Mouse (Mus musculus): Measurements from ENCODE around the gene Syn2.

Gene Syn2

DNA sequence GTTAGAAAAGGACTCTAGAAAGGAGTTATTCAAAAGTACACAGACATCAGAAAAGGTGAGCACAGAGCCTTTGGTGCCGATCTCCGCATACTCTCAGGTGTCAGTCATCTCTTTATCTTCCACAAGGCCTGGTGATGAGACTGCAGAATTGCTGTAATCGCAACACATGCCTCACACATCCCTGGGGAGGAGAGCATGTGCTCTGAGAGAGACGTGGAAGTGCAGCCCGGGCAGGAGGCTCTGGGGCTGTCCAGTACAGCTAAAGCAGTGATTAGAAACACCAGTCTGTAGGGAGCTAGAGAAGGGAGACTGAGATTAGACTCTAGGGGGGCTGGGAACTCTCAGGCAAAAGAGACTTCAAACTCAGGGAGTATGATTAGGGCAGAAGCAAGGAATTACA is 155.9 kb downstream of the Syn2 start:
- DNase-seq (ENCODE audit: low read depth, low spot score): no peak

DNA sequence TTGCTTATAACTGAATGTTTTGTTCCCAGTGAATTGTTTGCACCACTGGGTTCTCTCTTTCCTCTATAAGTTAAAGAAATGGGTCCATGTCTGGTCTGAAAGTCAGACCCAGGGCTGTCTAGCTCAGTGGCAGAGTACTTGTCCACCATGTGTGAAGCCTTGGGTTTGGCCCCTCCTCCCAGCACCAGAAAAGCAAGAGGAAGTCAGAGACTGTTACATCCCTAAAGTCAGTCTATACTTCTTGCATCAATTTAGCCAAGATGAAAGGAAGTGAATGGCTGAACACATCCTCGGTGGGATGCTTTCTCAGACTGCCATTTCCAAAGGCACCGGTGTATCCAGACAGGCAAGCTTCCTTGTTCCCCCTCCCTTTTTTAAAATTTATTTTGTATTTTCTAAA is 156.4 kb downstream of the Syn2 start:
- no peak for DNase-seq (ENCODE audit: low read depth, low spot score)

DNA sequence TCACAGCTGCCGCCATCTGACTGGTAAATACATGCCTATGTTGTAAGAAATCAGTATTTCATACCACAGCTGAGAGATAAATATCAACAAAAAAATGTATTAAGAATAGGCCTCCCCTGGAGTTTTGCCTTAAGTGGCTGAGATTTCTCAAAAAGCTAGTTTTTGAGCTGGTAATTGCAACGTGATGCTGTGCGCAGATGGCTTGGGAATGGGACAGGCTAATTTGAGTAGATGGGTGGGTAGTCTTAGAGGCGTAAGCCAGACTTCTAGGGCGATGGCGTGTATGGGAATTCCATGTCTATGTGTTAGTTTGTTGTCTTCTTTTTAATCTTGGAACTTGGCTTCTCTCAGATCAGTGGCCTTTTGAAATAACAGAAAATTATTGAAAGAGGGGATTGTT is 157.1 kb downstream of the Syn2 start:
- DNase-seq (ENCODE audit: low read depth, low spot score): peak; percentile 82

DNA sequence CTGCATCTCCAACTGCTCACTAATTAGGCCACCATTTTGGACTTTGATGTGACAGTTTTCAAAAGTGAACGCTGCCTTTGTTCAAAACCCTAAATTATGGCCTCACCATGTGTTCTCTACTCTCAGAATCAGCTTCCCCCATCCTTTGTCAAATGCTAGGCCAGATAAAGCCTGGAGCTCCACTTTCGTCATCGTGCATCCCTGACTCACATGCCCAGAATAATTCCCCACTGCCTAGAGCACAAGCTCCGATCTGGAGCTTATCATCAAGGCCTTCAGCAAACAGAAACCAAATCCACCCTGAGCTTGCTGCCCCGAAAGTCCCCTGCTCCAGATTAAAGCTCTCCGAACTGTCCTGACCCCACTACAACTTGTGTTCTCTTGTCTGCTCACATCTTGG is 157.9 kb downstream of the Syn2 start:
- DNase-seq (ENCODE audit: low read depth, low spot score): peak; percentile 93

DNA sequence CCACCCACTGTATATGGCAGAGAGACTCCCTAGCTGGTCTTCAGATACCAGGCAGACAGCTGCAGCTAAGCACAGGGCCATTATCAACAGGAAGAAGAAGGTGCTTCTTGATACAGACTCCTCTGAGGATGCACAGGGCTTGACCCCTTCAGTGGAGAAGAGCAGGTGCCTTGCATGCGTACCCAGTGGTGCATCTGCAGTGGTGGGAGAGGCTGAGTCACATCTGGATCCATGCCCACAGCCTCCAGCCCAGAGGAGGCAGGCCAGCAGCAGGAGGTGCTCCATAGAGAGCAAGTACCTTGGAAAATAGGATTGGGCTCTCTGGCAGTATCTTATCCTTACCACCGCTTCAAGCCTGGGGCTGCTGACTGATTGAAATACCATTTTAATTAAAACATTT is 159.2 kb downstream of the Syn2 start:
- DNase-seq (ENCODE audit: low read depth, low spot score): peak; percentile 47

DNA sequence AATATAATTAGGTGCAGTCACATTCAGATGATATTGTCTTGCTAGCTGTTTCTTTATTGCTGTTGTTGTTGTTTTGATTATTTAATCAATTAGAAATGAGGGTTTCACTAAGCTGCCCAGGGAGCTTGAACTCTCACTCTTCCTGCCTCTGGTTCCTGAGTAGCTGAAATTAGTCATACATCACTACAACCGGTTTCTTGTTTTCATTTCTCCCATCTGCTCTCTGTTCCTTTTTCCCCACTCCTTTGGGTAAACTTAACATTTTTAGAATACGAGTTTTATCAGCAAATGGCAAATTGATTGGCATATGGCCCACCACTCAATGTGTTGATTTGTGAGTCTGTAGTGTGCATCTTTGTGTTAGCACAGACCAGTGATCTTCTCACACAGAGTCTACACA is 172.4 kb downstream of the Syn2 start:
- DNase-seq (ENCODE audit: low read depth, low spot score): no peak

DNA sequence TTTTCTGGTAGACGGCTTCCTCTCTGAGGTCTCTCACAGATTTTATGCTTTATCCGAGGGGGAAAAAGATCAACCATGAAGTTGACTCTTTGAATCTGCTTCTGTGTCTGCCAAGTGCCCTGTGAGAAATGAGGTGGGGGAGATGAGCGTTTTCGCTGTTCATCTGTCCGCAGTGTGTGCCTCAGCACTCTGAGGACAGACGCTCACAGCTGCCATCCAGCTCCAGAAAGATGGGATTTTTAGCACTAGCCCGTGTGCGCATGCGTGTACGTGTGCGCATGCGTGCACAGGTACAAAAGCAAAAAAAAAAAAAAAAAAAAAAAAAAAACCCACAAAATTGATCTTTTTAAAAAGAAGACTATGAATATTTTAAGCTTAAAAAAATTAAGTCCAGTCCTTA is 178.1 kb downstream of the Syn2 start:
- DNase-seq (ENCODE audit: low read depth, low spot score): peak; percentile 80

DNA sequence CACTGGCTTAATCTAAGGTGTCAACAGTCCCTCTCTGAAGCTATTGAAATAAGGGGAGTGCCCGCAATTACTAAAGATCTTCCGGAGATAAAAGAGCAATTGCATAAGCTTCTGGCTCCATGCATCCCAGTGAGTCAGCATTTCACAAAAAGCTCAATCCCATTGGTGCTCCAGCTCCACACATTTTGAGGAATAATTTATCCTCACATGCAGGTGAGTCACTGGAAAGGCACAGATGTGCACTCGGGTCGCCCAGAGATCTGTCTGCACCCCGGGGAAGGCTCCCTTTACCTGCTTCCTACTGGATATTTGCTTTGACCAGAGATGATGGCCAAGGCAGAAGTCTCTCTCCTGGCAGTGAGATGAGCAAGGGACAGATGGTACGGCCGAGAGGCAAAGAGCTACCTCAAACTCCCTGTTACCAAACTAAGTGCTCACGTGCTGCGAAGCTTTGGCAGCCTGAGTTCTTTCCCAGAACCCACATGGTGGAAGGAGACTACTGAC is 178.6 kb downstream of the Syn2 start:
- peak; percentile 93 for DNase-seq (ENCODE audit: low read depth, low spot score)

DNA sequence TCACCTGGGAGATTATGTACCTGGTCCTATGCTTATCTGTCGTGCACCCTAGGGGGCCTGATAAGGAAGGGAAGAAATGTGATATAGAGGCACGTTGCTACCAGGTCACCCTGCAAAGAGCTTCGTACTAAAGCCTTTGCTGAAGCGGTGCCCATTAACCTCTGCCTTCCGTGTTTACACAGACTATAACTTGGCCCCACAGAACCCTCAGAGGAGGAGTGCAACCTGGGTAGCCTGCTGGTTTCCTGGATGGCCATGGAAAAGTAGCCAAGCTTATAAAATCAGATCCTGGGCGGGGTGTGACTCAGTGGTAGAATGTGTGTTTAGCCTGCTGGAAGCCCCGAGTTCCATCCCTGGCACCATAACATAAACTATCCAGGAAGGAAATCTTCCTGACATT is 179.2 kb downstream of the Syn2 start:
- no peak for DNase-seq (ENCODE audit: low read depth, low spot score)

DNA sequence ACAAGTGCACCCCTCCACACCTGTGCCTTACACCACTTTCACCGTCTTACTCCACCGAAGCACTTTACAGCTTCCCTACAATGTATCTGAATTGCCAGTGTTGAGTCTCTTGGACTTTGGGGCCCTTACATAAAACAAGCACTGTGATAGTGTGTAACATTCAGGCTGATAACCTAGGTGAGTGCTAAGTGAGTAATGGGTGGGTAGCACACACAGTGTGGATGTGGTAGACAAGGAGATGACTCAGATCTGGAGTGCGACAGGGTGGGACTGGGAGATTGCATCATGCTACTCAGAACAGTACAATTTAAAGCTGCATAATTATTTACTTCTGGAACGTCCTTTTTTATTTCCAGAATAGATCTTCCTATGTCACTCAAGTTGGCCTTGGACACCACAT is 181.1 kb downstream of the Syn2 start:
- DNase-seq (ENCODE audit: low read depth, low spot score): peak; percentile 70

DNA sequence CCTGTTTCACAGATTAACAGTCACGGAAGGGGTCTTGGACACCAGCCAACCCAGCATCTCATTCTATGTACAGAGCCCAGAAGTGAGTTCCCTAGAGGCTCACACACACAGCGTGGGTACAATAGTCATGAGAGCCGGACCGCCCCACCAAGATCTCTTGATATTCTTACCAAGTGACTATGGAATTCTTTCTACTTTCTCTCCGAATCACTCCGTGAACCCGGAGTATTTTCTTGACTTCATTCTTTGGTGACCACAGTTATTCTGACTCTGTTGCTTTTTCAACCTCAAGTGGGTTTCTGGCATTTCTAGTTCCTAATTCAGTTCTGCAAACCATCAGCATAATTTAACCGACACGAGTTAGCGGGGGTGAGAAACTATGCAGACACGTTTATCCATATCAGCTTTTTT is 182.1 kb downstream of the Syn2 start:
- no peak for DNase-seq (ENCODE audit: low read depth, low spot score)

DNA sequence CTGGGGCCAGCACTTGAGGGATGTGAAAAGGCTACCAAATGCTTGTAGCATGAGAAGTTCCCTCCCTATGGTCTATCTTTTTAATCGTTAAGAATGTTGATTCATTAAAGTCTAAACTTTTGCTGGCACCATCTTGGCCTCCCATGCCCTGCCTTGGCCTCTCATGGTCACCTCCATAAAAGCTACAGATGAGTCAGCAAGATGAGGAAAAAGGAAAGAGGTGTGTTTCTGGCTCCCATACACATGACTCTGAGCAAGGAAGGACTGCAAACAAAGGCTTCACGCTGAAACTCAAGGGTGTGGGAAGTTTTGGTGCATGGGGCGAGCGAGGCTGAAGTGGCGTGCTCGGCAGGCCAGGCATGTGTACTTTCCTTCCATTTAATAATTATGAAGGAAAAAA is 184.1 kb downstream of the Syn2 start:
- no peak for DNase-seq (ENCODE audit: low read depth, low spot score)

DNA sequence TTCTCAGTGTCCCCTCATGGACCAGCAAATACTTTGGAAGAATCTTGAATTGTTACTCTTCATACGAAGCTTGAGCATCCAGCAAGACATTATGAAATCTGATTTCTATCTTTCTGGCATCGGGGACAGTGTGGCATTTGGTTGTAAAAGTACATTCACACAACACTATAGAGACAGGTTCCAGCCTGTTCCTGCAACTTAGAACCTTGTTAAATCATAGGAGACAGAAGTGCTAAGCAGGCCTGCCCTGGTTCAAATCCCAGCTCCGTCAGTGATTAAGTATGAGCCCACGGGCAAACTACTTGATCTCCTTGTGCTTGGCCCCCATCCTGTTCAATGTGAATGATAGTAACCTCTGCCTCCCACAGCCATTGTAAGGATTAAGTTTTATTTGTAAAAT is 185.0 kb downstream of the Syn2 start:
- no peak for DNase-seq (ENCODE audit: low read depth, low spot score)

DNA sequence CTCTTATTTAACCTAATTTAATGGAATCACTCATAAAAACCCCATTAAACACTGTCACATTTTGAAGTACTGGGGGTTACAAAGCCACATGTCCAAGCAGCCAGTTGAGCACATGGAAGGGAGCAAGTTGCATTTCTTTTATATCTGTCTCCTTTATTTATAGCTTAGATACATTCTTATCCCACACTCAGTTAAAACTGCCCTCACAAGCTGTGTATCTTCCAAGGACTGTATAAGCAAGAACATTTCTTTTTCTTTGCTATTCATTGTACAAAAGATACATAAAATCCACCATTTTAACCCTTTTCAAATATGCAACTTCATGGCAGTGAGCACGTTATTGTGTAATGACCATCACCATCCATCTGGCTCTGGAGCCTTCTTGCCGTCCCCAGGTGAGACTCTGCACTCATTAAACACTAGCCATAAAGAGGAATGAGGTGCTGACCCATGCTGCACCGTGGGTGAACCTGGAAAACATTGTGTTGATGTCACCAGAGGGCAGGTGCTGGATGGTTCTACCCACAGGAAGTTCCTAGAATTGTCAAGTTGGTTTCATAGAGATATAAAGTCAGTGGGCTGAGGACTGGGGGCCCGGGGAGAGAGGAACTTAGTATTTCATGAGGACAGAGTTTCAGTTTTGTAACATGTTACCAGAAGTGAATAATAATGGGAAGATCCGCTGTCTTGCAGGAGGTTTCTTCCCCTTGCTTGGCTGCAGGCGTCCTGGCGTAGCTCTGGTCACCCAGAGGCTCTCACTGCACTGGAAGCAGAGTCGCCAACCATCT is 186.4 kb downstream of the Syn2 start:
- DNase-seq (ENCODE audit: low read depth, low spot score): peak; percentile 39

DNA sequence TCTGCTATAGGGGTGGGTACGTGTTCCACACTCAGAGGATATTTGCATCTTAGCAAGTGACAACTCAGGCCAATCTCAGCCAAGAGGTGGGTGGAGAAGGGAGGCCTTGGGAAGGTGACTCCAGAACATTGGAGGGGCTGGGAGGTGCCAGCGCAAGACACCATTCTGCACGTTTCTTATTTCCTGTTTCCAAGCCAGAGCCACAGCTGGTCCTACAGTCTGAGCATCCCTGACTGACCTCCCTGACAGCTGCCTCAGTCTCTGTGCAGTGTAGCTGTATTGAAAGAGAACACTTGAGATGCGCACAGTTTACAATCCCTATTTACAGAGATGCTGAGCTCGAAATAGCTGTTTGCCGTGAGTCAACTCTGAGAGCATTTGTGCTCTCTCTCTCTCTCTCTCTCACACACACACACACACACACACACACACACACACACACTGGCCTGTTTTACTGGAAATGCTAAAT is 187.2 kb downstream of the Syn2 start:
- DNase-seq (ENCODE audit: low read depth, low spot score): peak; percentile 89

DNA sequence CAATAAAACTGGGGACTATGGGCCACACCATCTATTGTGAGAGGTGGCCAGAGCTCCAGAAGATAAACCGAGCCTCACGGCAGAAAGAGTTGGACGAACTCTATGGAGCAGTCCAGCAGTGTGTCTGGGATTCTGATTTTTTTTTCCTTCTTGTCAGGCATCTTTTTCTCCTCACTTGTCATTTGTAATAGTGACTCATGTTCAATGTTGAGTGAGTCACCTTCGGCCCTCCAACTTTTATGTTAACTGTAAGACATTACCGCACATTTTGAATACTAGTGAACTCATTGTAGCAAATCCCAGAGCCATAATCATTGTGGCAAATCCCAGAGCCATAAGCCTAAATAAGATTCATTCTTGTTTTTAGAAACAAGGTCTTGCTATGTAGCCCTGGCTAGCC is 188.3 kb downstream of the Syn2 start:
- DNase-seq (ENCODE audit: low read depth, low spot score): no peak

DNA sequence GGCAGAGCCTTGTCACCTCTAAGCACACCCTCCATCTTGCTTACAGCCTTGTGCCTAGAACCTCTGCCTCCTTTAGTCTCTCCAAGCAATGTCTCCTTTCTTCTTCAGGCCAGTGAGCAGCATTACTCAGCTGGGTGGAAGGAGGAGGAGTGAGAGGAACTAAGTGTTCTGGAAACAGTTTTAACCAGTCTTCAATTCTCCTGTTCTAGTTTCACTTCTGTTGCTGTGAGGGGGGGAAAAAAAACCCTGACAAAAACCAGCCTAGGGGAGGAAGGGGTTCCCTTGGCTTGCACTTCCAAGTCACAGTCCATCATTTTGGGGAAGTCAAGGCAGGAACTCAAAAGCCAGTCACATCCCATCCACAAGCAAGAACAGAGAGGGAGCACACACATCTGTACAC is 196.3 kb downstream of the Syn2 start:
- peak; percentile 31 for DNase-seq (ENCODE audit: low read depth, low spot score)
